Mouse (Mus musculus): ENCODE results near the gene Olfr789. TPM values are rescaled to one million over a fixed set of nuclear protein-coding genes. Genes with fewer than 3 reads are reported as not detected.

The Olfr789 gene
- not detected for polyA plus RNA-seq (2014; fragmentation: Illumina TruSeq; extraction: RNeasy Lipid Tissue Mini Kit (QIAGEN cat#74804); ENCODE audit: low read depth, low replicate concordance)

DNA sequence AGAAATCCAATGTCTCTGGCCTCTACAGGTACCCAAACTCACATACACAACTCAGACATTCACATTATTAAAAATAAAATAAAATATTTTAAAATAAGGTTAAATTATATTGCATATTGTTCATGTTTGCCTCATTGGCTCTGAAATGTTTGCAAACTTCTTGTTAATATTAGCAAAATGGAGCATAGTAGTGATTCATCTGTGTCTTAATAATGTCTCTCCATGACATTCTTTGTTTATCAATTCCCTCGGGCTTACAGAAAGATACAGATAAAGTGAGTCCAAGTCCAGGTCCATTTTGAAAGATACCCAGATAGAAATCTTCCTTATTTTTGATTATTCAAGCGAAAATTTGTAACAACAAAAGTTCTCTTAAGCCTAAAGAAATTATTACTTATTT is at the start of gene Olfr789:
TSS of gene Olfr789 (plus strand) at position 301 of the 400 bp plus-strand sequence.

DNA sequence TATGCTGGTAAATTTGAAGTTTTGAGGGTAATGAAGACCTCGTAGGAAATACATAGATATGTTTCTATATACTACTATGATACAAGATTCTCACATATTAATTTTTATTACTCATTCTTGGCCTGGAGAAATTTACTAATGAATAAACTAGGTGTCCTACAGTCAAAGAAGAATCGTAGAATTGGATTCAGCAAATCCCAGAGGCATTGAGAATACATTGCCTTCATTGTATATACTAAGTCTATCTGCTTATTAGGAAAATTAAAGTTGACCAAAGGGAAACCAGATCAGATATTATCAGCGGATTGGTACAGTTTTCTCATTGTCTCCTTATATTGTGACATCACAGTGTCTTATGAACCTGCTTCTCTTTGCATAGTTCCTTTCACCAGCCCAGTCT is 23.0 kb upstream of the Olfr789 start, which contains the start of gene Olfr787:
TSS of gene Olfr787 (plus strand) at position 301 of the 400 bp plus-strand sequence.

DNA sequence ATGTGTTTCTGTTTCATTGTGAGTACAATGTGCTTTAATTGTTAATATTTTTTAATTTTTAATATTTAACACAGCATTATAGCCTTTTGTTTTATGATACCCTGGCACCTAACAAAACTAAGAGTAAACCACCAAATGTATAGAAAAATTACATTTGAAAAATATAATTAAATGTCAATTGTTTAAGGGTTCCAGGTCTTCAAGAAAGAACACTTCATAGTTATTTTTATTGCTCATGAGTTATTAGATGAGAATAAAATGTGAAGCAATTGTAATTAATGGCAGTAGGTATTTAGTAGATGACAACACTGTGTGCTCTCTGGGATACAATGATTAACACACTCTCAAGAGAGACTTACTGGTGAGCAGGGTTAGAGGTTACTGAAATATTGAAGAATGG is 13.9 kb upstream of the Olfr789 start, which contains the start of gene Olfr788:
TSS of gene Olfr788 (plus strand) at position 301 of the 400 bp plus-strand sequence.

DNA sequence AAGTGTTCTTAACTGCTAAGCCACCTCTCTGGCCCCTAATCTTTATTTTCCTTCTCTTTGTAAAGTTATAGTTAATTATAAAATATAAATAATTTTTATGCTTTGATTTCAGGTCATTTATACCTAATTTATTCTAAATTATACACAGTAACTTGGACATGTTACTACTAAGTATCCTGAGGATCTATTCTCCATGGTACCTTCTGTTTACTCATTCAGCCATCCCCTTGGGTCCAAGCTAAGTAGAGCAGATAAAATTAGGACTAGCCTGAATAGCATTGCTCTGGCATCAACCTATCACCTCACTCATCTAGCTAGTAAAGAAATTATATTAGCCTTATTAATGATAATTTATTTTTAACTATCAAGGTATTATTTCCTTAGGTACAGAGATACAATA is 13.6 kb downstream of the Olfr789 start, which contains the start of gene Olfr790:
TSS of gene Olfr790 (plus strand) at position 301 of the 400 bp plus-strand sequence.

DNA sequence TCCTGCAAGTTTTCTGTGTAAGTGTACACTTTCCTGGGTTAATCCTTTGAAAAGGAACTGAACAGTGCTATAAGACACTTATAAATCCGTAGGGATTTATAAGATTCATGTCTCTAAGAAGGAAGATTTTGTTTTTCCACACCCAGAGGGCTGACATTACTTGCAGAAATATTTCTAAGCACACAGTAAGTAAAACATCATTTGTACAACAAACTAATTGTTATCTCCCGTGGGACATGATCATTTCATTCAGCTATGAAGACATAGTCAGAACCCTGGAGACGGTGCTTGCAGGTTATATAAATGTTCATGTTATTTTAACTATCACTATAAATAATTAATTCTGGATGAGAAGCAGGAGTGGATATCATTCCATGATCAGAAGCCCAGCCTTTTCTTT is 36.9 kb downstream of the Olfr789 start, which contains the start of gene Olfr791:
TSS of gene Olfr791 (plus strand) at position 301 of the 400 bp plus-strand sequence.

DNA sequence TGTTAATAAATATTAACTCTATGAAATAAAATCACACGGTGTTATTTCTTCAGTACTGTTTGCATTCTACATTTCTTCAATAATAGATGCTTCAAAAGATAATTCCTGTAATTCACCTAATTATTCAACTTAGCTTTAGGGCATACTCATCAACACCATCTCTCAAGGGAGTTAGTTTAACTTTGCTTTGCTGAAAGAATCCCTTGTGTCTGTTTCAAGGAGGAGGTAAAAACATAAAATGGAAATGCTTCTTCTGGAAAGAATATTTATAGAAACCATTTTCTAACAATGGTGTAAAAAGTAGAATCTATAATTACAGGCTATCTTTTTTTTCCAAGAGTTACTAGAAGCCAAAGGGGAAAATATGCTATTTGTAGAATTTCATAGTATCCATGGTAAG is 54.3 kb downstream of the Olfr789 start, which contains the start of gene Olfr792:
TSS of gene Olfr792 (plus strand) at position 301 of the 400 bp plus-strand sequence.

Other genes with a start within 250 kb of the Olfr789 start
- gene Olfr774, start 248.5 kb upstream of the Olfr789 start, polyA plus RNA-seq (2014; fragmentation: Illumina TruSeq; extraction: RNeasy Lipid Tissue Mini Kit (QIAGEN cat#74804); ENCODE audit: low read depth, low replicate concordance): not detected
- not detected for gene Olfr775, start 236.3 kb upstream of the Olfr789 start, polyA plus RNA-seq (2014; fragmentation: Illumina TruSeq; extraction: RNeasy Lipid Tissue Mini Kit (QIAGEN cat#74804); ENCODE audit: low read depth, low replicate concordance)
- not detected for gene Olfr776, start 225.6 kb upstream of the Olfr789 start, polyA plus RNA-seq (2014; fragmentation: Illumina TruSeq; extraction: RNeasy Lipid Tissue Mini Kit (QIAGEN cat#74804); ENCODE audit: low read depth, low replicate concordance)
- not detected for gene Olfr777, start 213.3 kb upstream of the Olfr789 start, polyA plus RNA-seq (2014; fragmentation: Illumina TruSeq; extraction: RNeasy Lipid Tissue Mini Kit (QIAGEN cat#74804); ENCODE audit: low read depth, low replicate concordance)
- not detected for gene Olfr780, start 166.6 kb upstream of the Olfr789 start, polyA plus RNA-seq (2014; fragmentation: Illumina TruSeq; extraction: RNeasy Lipid Tissue Mini Kit (QIAGEN cat#74804); ENCODE audit: low read depth, low replicate concordance)
- not detected for gene Olfr781, start 155.9 kb upstream of the Olfr789 start, polyA plus RNA-seq (2014; fragmentation: Illumina TruSeq; extraction: RNeasy Lipid Tissue Mini Kit (QIAGEN cat#74804); ENCODE audit: low read depth, low replicate concordance)
- not detected for gene Olfr782, start 135.9 kb upstream of the Olfr789 start, polyA plus RNA-seq (2014; fragmentation: Illumina TruSeq; extraction: RNeasy Lipid Tissue Mini Kit (QIAGEN cat#74804); ENCODE audit: low read depth, low replicate concordance)
- not detected for gene Olfr784, start 100.7 kb upstream of the Olfr789 start, polyA plus RNA-seq (2014; fragmentation: Illumina TruSeq; extraction: RNeasy Lipid Tissue Mini Kit (QIAGEN cat#74804); ENCODE audit: low read depth, low replicate concordance)
- not detected for gene Olfr785, start 79.3 kb upstream of the Olfr789 start, polyA plus RNA-seq (2014; fragmentation: Illumina TruSeq; extraction: RNeasy Lipid Tissue Mini Kit (QIAGEN cat#74804); ENCODE audit: low read depth, low replicate concordance)
- gene Olfr786, start 57.4 kb upstream of the Olfr789 start, polyA plus RNA-seq (2014; fragmentation: Illumina TruSeq; extraction: RNeasy Lipid Tissue Mini Kit (QIAGEN cat#74804); ENCODE audit: low read depth, low replicate concordance): not detected
- gene Olfr787, start 22.9 kb upstream of the Olfr789 start, polyA plus RNA-seq (2014; fragmentation: Illumina TruSeq; extraction: RNeasy Lipid Tissue Mini Kit (QIAGEN cat#74804); ENCODE audit: low read depth, low replicate concordance): not detected
- gene Olfr788, start 13.8 kb upstream of the Olfr789 start, polyA plus RNA-seq (2014; fragmentation: Illumina TruSeq; extraction: RNeasy Lipid Tissue Mini Kit (QIAGEN cat#74804); ENCODE audit: low read depth, low replicate concordance): not detected
- not detected for gene Olfr790, start 13.7 kb downstream of the Olfr789 start, polyA plus RNA-seq (2014; fragmentation: Illumina TruSeq; extraction: RNeasy Lipid Tissue Mini Kit (QIAGEN cat#74804); ENCODE audit: low read depth, low replicate concordance)
- gene Olfr791, start 37.0 kb downstream of the Olfr789 start, polyA plus RNA-seq (2014; fragmentation: Illumina TruSeq; extraction: RNeasy Lipid Tissue Mini Kit (QIAGEN cat#74804); ENCODE audit: low read depth, low replicate concordance): not detected
- gene Olfr792, start 54.4 kb downstream of the Olfr789 start, polyA plus RNA-seq (2014; fragmentation: Illumina TruSeq; extraction: RNeasy Lipid Tissue Mini Kit (QIAGEN cat#74804); ENCODE audit: low read depth, low replicate concordance): not detected
- not detected for gene Olfr794, start 82.9 kb downstream of the Olfr789 start, polyA plus RNA-seq (2014; fragmentation: Illumina TruSeq; extraction: RNeasy Lipid Tissue Mini Kit (QIAGEN cat#74804); ENCODE audit: low read depth, low replicate concordance)
- not detected for gene Olfr796, start 127.8 kb downstream of the Olfr789 start, polyA plus RNA-seq (2014; fragmentation: Illumina TruSeq; extraction: RNeasy Lipid Tissue Mini Kit (QIAGEN cat#74804); ENCODE audit: low read depth, low replicate concordance)
- not detected for gene Olfr798, start 143.2 kb downstream of the Olfr789 start, polyA plus RNA-seq (2014; fragmentation: Illumina TruSeq; extraction: RNeasy Lipid Tissue Mini Kit (QIAGEN cat#74804); ENCODE audit: low read depth, low replicate concordance)
- not detected for gene Olfr799, start 152.7 kb downstream of the Olfr789 start, polyA plus RNA-seq (2014; fragmentation: Illumina TruSeq; extraction: RNeasy Lipid Tissue Mini Kit (QIAGEN cat#74804); ENCODE audit: low read depth, low replicate concordance)
- not detected for gene Olfr800, start 172.9 kb downstream of the Olfr789 start, polyA plus RNA-seq (2014; fragmentation: Illumina TruSeq; extraction: RNeasy Lipid Tissue Mini Kit (QIAGEN cat#74804); ENCODE audit: low read depth, low replicate concordance)
- not detected for gene Olfr801, start 189.1 kb downstream of the Olfr789 start, polyA plus RNA-seq (2014; fragmentation: Illumina TruSeq; extraction: RNeasy Lipid Tissue Mini Kit (QIAGEN cat#74804); ENCODE audit: low read depth, low replicate concordance)
- gene Olfr802, start 203.4 kb downstream of the Olfr789 start, polyA plus RNA-seq (2014; fragmentation: Illumina TruSeq; extraction: RNeasy Lipid Tissue Mini Kit (QIAGEN cat#74804); ENCODE audit: low read depth, low replicate concordance): not detected
- not detected for gene Olfr803, start 209.5 kb downstream of the Olfr789 start, polyA plus RNA-seq (2014; fragmentation: Illumina TruSeq; extraction: RNeasy Lipid Tissue Mini Kit (QIAGEN cat#74804); ENCODE audit: low read depth, low replicate concordance)
- not detected for gene Olfr804, start 218.5 kb downstream of the Olfr789 start, polyA plus RNA-seq (2014; fragmentation: Illumina TruSeq; extraction: RNeasy Lipid Tissue Mini Kit (QIAGEN cat#74804); ENCODE audit: low read depth, low replicate concordance)
- not detected for gene Olfr805, start 244.6 kb downstream of the Olfr789 start, polyA plus RNA-seq (2014; fragmentation: Illumina TruSeq; extraction: RNeasy Lipid Tissue Mini Kit (QIAGEN cat#74804); ENCODE audit: low read depth, low replicate concordance)